Mouse (Mus musculus): Measurements from ENCODE around the gene Tmem101. TPM values are rescaled to one million over a fixed set of nuclear protein-coding genes. Genes with fewer than 3 reads are reported as not detected.

Tmem101 gene
- polyA plus RNA-seq, 2 experiments = 29.7 to 37.1 TPM

GRCm38 (mm10) chr11:102185677-102186076 is 29.5 kb upstream of the Tmem101 start:
- H3K4me2 ChIP-seq (replicated peaks; ENCODE audit: low read depth, low read length, severe bottlenecking) = peak overlapping the region; percentile 62
- peak overlapping the region; percentile 80 for H3K4me3 ChIP-seq (replicated peaks; ENCODE audit: low read length)
- 50% methylated on average over 3 of the region's 3 CpGs for WGBS
- DNase-seq (ENCODE audit: low spot score) (no peak), ATAC-seq (ENCODE audit: low FRiP score, low read depth) (no peak)
- peak overlapping the region; percentile 90; the same call in 1 of the 2 replicates for H3K9ac ChIP-seq (ENCODE audit: low read depth, low read length, severe bottlenecking)
- peaks cover 20% of the 10 kb centered on the region for H3K36me3 ChIP-seq (ENCODE audit: control insufficient read depth, insufficient read depth, low read length)
- no peaks in the 10 kb centered on the region for H3K27me3 ChIP-seq (ENCODE audit: control insufficient read depth, insufficient read depth, low read length)
- H3K9me3 ChIP-seq (ENCODE audit: control insufficient read depth, low read length) = no peaks in the 10 kb centered on the region
- peak overlapping the region; percentile 92; the same call in 1 of the 2 replicates for H3K27ac ChIP-seq (replicated peaks; ENCODE audit: low read depth, low read length)
- TF ChIP-seq POLR2A (IDR thresholded peaks at IDR 0.05; ENCODE audit: borderline replicate concordance, extremely low read depth, insufficient read depth, insufficient read length) = no peak
- H3K4me1 ChIP-seq (ENCODE audit: control insufficient read depth, insufficient read depth, low read length) = peaks cover 9% of the 10 kb centered on the region

GRCm38 (mm10) chr11:102184646-102185495 is 28.7 kb upstream of the Tmem101 start, which contains the start of gene Lsm12:
TSS of gene Lsm12 (minus strand) at chr11:102185296.
- Histone ChIP-seq H3K4me2 (replicated peaks; ENCODE audit: low read depth, low read length, severe bottlenecking) (peak within 1 kb of the TSS; percentile 62), H3K27me3 (ENCODE audit: control insufficient read depth, insufficient read depth, low read length) (no peaks in the 10 kb centered on the region), H3K27ac (replicated peaks; ENCODE audit: low read depth, low read length) (peak within 1 kb of the TSS; percentile 92), H3K4me3 (replicated peaks; ENCODE audit: low read length) (peak within 1 kb of the TSS; percentile 80), H3K9me3 (ENCODE audit: control insufficient read depth, low read length) (no peaks in the 10 kb centered on the region), H3K9ac (ENCODE audit: low read depth, low read length, severe bottlenecking) (peak within 1 kb of the TSS; percentile 90), H3K4me1 (ENCODE audit: control insufficient read depth, insufficient read depth, low read length) (peaks cover 4% of the 10 kb centered on the region; the same call in 1 of the 2 replicates), H3K36me3 (ENCODE audit: control insufficient read depth, insufficient read depth, low read length) (peaks cover 26% of the 10 kb centered on the region)
- ATAC-seq (ENCODE audit: low FRiP score, low read depth) = peak; percentile 86
- peak; percentile 90 for DNase-seq (ENCODE audit: low spot score)
- under 1% methylated on average over 49 of the region's 70 CpGs for WGBS
- TF ChIP-seq POLR2A (IDR thresholded peaks at IDR 0.05; ENCODE audit: borderline replicate concordance, extremely low read depth, insufficient read depth, insufficient read length) = peak; percentile 75; the same call in 1 of the 2 replicates

GRCm38 (mm10) chr11:102184253-102184645 is 28.0 kb upstream of the Tmem101 start:
- Histone ChIP-seq H3K4me1 (ENCODE audit: control insufficient read depth, insufficient read depth, low read length) (peaks cover 4% of the 10 kb centered on the region; the same call in 1 of the 2 replicates), H3K9me3 (ENCODE audit: control insufficient read depth, low read length) (no peaks in the 10 kb centered on the region), H3K4me2 (replicated peaks; ENCODE audit: low read depth, low read length, severe bottlenecking) (peak overlapping the region; percentile 62), H3K9ac (ENCODE audit: low read depth, low read length, severe bottlenecking) (peak overlapping the region; percentile 90), H3K4me3 (replicated peaks; ENCODE audit: low read length) (peak overlapping the region; percentile 80), H3K27me3 (ENCODE audit: control insufficient read depth, insufficient read depth, low read length) (no peaks in the 10 kb centered on the region), H3K27ac (replicated peaks; ENCODE audit: low read depth, low read length) (peak overlapping the region; percentile 92; the same call in 1 of the 2 replicates), H3K36me3 (ENCODE audit: control insufficient read depth, insufficient read depth, low read length) (peaks cover 27% of the 10 kb centered on the region)
- WGBS = 4% methylated on average over 7 of the region's 7 CpGs
- ATAC-seq (ENCODE audit: low FRiP score, low read depth) (no peak), DNase-seq (ENCODE audit: low spot score) (no peak)
- TF ChIP-seq POLR2A (IDR thresholded peaks at IDR 0.05; ENCODE audit: borderline replicate concordance, extremely low read depth, insufficient read depth, insufficient read length) = no peak

- H3K9me3 ChIP-seq (ENCODE audit: control insufficient read depth, low read length) = no peaks in the 10 kb centered on the region
- H3K9ac ChIP-seq (ENCODE audit: low read depth, low read length, severe bottlenecking) = no peak overlapping the region
- H3K4me3 ChIP-seq (replicated peaks; ENCODE audit: low read length) = no peak overlapping the region
- H3K4me1 ChIP-seq (ENCODE audit: control insufficient read depth, insufficient read depth, low read length) = peaks cover 4% of the 10 kb centered on the region; the same call in 1 of the 2 replicates
- no peak for ATAC-seq (ENCODE audit: low FRiP score, low read depth)
- peaks cover 60% of the 10 kb centered on the region for H3K36me3 ChIP-seq (ENCODE audit: control insufficient read depth, insufficient read depth, low read length)
- H3K4me2 ChIP-seq (replicated peaks; ENCODE audit: low read depth, low read length, severe bottlenecking) = no peak overlapping the region
- no peaks in the 10 kb centered on the region for H3K27me3 ChIP-seq (ENCODE audit: control insufficient read depth, insufficient read depth, low read length)
- no peak for DNase-seq (ENCODE audit: low spot score)
- TF ChIP-seq POLR2A (IDR thresholded peaks at IDR 0.05; ENCODE audit: borderline replicate concordance, extremely low read depth, insufficient read depth, insufficient read length) = no peak
- H3K27ac ChIP-seq (replicated peaks; ENCODE audit: low read depth, low read length) = no peak overlapping the region
Measured at GRCm38 (mm10) chr11:102179836-102180235, 23.6 kb upstream of the Tmem101 start.

- no peak overlapping the region for H3K4me2 ChIP-seq (replicated peaks; ENCODE audit: low read depth, low read length, severe bottlenecking)
- no peaks in the 10 kb centered on the region; the same call in 1 of the 2 replicates for H3K4me1 ChIP-seq (ENCODE audit: control insufficient read depth, insufficient read depth, low read length)
- no peak overlapping the region for H3K27ac ChIP-seq (replicated peaks; ENCODE audit: low read depth, low read length)
- DNase-seq (ENCODE audit: low spot score) (no peak), ATAC-seq (ENCODE audit: low FRiP score, low read depth) (no peak)
- no peak for TF ChIP-seq POLR2A (IDR thresholded peaks at IDR 0.05; ENCODE audit: borderline replicate concordance, extremely low read depth, insufficient read depth, insufficient read length)
- H3K9me3 ChIP-seq (ENCODE audit: control insufficient read depth, low read length) = no peaks in the 10 kb centered on the region
- H3K4me3 ChIP-seq (replicated peaks; ENCODE audit: low read length) = no peak overlapping the region
- H3K27me3 ChIP-seq (ENCODE audit: control insufficient read depth, insufficient read depth, low read length) = no peaks in the 10 kb centered on the region
- no peak overlapping the region for H3K9ac ChIP-seq (ENCODE audit: low read depth, low read length, severe bottlenecking)
- peaks cover 72% of the 10 kb centered on the region for H3K36me3 ChIP-seq (ENCODE audit: control insufficient read depth, insufficient read depth, low read length)
- 84% methylated on average over 5 of the region's 5 CpGs for WGBS
Measured at GRCm38 (mm10) chr11:102168689-102169088, 12.5 kb upstream of the Tmem101 start.
